Mouse (Mus musculus): ENCODE data around the gene Fam129a. TPM values are rescaled to one million over a fixed set of nuclear protein-coding genes. Genes with fewer than 3 reads are reported as not detected.
A peak's percentile ranks its signal among the peaks of the same experiment; 100 is the strongest.

Gene Fam129a
- total RNA-seq, 2 experiments from 2014 or later = 4.6 to 6.3 TPM

DNA sequence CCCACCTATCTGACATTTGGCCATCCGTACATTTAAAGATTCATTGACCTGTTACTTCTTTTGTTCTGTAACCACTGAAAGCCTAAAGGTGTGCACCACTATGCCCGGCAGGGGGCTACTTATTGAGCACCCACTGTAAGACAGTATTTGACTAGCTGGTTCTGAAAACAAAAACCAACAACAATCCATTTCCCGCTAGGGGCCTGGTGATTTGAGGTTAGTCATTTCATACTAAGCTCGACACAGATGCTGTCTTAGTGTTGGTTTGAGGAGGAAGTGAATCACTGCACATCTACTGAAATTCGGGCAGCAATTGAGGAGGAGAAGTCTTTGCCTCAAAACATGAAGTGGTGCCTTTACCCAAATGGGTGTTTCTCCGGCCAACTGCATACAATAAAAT is 89.9 kb downstream of the Fam129a start:
- peak; percentile 49 for ATAC-seq (replicated peaks; ENCODE audit: poor library complexity, severe bottlenecking)

- ATAC-seq (replicated peaks; ENCODE audit: poor library complexity, severe bottlenecking) = peak; percentile 85
Observed at GRCm38 (mm10) chr1:151661684-151662439, 90.9 kb downstream of the Fam129a start.

GRCm38 (mm10) chr1:151662958-151663357 is 92.0 kb downstream of the Fam129a start:
- ATAC-seq (replicated peaks; ENCODE audit: poor library complexity, severe bottlenecking) = peak; percentile 47; the same call in 1 of the 2 replicates

GRCm38 (mm10) chr1:151664384-151664783 is 93.4 kb downstream of the Fam129a start:
- ATAC-seq (replicated peaks; ENCODE audit: poor library complexity, severe bottlenecking) = no peak

GRCm38 (mm10) chr1:151664837-151665431 is 93.9 kb downstream of the Fam129a start:
- ATAC-seq (replicated peaks; ENCODE audit: poor library complexity, severe bottlenecking) = no peak

GRCm38 (mm10) chr1:151667351-151668074 is 96.5 kb downstream of the Fam129a start:
- ATAC-seq (replicated peaks; ENCODE audit: poor library complexity, severe bottlenecking) = peak; percentile 31

DNA sequence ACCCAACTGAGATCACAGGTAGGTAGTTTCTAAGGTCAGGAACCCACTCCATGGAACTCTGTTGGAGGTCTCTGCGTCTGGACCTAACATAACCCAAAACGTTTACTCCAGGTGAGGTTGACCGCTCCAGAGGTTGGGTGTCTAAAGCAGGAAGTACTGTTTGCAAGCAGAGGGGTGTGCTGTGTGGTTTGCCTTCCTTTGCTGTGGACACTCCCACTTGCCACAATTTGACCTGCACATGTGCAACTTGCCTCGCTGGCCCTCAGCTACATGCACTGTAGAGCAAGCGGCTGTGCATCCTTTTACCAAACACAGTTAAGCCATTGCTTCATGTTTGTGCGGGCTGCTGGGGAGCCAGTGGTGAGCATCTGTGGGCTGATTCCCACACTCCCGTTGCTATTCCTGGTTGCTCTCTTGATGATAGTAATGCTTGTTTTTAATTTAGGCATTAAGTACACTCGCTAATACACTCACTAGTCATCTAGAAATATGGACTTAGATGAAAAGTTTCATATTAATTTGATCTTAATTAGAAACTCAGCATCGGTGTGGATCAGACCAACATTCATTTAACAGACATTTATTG is 99.1 kb downstream of the Fam129a start:
- peak; percentile 94 for ATAC-seq (replicated peaks; ENCODE audit: poor library complexity, severe bottlenecking)

GRCm38 (mm10) chr1:151675684-151676083 is 104.7 kb downstream of the Fam129a start:
- ATAC-seq (replicated peaks; ENCODE audit: poor library complexity, severe bottlenecking) = no peak

DNA sequence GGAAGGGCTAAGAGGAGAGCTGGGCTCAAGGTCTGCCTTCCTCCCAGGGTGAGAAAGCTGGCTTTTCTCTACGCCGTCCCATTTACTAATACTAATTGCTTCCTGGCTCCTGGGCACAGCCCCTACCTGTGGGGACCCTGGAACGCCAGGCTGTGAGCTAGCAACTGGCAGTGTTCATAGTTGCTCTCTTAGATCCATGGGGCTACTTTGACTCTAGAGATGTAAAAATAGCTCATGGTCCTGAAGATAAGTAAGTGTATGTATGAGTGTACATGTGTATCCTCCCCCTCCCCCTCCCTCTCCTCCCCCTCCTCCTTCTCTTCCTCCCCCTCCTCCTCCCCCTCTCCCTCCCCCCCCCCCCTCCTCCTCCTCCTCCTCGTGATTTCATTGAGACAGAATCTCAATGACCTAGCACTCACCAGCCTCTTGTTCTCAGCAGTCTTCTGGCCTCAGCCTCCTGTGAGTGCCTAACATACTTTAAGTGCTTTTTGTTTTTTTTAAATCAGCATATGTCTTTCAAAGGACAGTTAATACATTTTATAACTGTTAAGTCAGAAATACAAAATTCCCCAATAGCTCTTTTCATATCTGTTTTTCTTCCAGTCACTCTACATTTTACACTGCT is 106.3 kb downstream of the Fam129a start:
- ATAC-seq (replicated peaks; ENCODE audit: poor library complexity, severe bottlenecking) = no peak

- no peak for ATAC-seq (replicated peaks; ENCODE audit: poor library complexity, severe bottlenecking)
Observed at GRCm38 (mm10) chr1:151677975-151678374, 107.0 kb downstream of the Fam129a start.

DNA sequence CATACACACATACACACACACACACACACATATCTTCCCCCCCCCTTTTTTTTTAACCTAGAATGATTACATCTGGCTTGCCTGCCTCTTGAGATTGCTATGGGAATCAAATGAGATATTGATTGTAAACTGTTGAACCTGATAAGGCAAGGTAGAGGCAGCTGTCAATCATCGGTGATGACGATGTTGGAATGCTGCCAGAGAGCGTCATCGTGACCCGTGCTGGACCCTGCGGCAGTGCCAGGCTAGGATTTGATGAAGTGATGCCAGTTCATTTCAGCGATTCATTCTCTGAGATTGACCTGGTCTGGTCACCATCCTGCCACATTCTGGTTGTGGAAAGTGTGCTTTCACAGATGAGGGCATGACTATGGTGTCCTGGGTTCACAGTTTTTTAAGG is 108.2 kb downstream of the Fam129a start:
- no peak for ATAC-seq (replicated peaks; ENCODE audit: poor library complexity, severe bottlenecking)

DNA sequence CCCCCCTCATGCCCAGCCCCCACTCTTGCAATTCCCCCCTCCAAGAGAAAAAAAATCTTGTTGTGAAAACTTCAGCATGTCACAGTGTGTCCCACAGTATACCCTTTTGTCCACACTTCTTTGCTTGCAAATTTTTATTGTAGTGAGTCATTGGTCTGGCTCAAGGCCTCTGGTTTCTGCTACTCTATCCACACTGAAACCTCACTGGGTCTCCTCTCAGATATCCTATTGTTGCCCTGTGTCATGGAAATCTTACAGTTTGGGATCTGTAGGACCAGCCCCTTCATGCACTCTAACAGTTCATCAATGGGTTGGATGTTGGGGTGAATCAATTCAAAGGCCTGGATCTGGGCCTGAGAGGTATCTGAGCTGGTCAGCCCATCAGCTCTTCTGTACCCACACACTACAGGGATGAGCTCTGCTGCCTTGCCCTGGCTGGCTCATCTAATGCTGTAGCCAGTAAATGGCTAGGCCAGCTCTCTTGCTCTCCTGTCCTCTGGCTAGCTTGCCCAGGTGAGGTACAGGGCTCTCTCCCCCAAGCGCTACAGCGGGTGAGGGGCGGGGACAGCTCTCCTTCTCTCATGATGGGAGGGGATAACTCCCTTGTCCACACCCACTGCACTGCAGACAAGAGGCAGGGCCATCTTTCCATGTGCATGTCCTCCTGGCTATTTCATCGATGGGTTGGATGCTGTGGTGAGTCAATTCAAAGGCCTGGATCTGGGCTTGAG is 109.1 kb downstream of the Fam129a start:
- no peak for ATAC-seq (replicated peaks; ENCODE audit: poor library complexity, severe bottlenecking)

GRCm38 (mm10) chr1:151680971-151681370 is 110.0 kb downstream of the Fam129a start:
- no peak for ATAC-seq (replicated peaks; ENCODE audit: poor library complexity, severe bottlenecking)

DNA sequence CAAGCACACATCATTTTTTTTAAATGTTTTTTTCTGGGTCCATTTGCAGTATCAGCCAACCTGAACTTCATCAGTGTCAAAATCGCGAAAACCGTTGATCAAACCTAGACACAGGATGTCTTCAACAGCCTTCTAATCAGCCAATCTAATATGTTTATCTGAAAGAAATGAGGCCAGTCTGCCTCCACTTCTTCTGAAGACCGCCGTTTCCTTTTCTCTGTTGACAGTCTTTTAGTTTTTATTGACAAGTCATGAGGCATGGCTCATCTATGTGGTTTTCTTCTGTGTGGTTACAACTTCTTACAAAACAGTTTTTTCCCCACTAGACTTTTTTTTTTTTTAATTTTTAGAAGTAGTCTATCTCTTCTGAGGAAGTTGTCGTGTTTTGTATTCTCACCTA is 111.9 kb downstream of the Fam129a start:
- ATAC-seq (replicated peaks; ENCODE audit: poor library complexity, severe bottlenecking) = peak; percentile 62

- no peak for ATAC-seq (replicated peaks; ENCODE audit: poor library complexity, severe bottlenecking)
Observed at GRCm38 (mm10) chr1:151684451-151684892, 113.5 kb downstream of the Fam129a start.

DNA sequence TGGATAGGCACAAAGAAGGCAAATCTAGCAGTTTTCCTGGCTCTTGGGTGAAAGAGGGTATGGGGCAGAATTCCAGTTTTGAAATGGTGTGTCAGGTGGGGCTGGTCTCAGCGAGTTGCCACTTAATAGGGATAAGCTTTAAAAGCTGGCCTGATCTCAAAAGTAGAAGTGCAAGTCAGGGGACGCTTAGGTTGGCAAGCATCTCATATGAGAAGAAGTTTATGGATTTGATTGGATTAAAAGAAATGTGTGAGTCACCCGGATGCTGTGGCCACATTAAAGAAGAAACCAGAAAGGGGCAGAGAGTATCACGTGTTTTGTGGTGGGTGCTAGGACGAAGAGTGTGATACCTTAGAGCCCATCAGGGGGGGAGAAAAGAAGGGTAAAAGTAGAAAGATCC is 114.0 kb downstream of the Fam129a start:
- ATAC-seq (replicated peaks; ENCODE audit: poor library complexity, severe bottlenecking) = no peak

DNA sequence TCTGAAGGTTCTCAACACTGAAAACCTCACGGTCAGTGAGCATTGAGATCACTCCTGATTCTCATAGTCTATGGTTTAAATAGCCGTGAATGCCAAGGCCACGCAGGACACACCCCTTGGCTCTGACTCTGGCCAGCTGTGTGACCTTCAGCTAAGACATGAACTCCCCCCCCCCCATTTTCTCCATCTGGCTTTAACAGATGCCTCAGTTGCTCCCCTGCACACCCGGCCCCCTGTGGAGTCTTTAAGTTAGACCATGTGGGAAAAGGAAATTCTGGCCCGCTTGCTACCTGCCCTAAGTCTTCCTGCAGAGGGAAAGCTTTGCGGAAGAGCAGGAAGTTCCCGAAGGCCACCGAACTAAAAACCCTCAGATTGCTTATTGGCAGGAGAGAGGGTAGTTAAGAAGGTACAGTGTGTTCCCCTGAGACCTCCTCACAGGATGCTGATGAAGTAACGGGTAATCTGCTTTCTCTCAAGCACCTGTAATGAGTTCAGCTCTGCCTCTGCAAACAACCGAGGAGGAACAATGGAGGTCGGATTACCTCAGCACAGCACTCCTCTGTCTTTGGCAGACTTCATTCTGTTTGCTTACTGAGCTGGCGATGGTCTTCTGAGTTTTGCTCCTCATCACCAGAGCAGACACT is 114.8 kb downstream of the Fam129a start:
- ATAC-seq (replicated peaks; ENCODE audit: poor library complexity, severe bottlenecking) = no peak

- ATAC-seq (replicated peaks; ENCODE audit: poor library complexity, severe bottlenecking) = peak; percentile 45
Observed at GRCm38 (mm10) chr1:151686696-151687095, 115.7 kb downstream of the Fam129a start.

DNA sequence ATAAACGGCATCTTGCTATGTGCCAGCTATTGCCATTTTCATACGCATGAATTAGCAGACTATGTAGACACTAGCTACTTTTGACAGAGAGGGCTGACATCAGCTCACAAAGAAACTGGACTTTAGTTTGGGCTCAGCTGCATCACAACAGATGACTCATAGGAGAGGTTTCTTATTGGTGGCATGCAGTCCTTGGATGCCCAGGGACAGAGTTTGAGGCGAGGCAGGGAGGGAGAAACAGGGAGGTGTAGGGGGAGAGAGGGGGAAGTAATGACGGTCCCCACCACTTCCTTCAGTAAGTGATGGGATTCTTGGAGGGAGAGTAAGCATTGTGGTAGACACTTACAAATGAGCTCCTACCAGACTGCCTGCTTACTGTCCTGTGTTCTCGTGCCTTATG is 118.0 kb downstream of the Fam129a start:
- peak; percentile 66 for ATAC-seq (replicated peaks; ENCODE audit: poor library complexity, severe bottlenecking)
